Mouse (Mus musculus): ENCODE measurements at regions not wholly inside any gene's neighbourhood (a gene's known extent, or its start where the extent isn't known, plus 50 kb on each side); places are given as distances from the start of the nearest gene placed in this dataset.

- no peak for DNase-seq (ENCODE audit: low spot score)
These were observed 460.1 kb upstream of the Etaa1 start for GRCm38 (mm10) chr11:18413769-18414168.

- no peak for DNase-seq (ENCODE audit: low spot score)
These were observed 454.5 kb upstream of the Etaa1 start for GRCm38 (mm10) chr11:18408071-18408752.

- no peak for DNase-seq (ENCODE audit: low spot score)
These were observed 445.9 kb upstream of the Etaa1 start for GRCm38 (mm10) chr11:18399561-18399960.

DNA sequence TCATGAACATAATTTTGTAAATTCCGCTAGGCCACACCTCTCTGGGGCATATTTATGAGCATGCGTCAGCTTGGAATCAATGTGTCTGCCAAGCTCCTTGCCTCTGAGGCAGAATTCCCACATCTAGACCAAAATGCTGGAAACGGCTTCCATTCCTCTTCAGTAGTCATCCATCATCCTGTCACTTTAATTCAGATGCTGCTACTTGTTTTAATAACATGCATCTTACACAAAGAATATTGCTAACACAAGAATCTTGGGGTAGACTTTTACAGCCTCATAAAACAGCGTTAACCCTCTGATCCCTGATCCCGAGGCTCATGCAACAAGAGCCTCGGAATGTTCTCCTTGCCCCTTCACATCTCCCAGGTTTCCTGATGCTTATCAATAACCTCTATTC is 442.7 kb upstream of the Etaa1 start:
- no peak for DNase-seq (ENCODE audit: low spot score)

DNA sequence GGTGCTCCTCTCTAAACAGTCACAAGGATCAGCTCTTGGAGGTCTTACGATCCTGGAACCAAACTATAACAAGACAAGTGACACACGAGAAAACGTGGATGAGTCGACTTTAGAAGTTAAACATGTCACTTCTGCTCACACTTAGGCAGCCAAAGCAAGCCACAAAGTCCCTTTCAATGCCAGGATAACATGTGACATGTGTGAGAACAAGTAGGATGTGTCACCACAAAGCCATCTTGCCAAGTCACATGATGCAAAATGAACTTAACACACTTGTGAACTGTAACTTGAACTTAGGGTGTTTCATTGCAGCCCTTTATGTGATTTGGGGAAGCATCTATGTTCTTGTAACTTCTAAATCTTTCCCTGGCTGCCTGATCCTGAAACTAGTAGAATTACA is 442.0 kb upstream of the Etaa1 start:
- DNase-seq (ENCODE audit: low spot score), result no peak

GRCm38 (mm10) chr11:18372813-18373332 is 419.2 kb upstream of the Etaa1 start:
- no peak for DNase-seq (ENCODE audit: low spot score)

DNA sequence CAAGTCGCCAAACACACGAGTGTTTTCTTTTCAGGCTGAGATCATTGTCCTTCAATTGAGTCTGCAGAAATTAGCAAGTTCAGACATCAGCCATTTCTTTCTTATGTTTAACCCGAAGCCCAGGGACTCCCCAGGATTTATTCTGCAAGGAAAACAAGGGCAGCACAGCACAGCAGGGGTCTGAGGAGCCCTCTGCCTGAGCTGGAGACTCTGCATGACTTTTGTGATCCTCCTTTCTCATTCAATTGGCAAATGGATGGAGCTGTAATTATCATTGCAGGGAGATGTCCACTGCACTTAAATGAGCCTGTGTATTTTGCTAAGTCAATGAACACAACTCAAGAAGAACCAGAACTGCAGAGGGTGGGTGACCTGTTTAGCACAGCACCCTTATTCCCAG is 417.6 kb upstream of the Etaa1 start:
- no peak for DNase-seq (ENCODE audit: low spot score)

DNA sequence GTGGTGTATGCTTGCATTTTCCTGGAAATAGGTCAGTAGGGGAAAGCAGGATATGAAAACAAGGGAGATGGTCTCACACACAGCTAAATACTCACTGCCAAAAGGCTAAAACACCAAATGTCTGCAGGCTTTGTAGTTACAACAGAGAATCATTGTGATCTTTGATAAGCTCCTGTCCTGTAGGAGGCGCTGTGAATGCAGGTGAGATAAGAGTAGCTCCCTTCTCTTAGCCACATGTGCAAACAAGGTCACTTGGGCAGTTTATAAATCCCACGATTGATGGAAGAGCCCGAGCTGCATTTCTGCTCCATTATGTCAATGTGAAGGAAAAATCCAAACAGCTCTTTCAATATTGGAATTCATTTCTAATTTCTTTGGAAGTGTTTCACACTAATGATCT is 417.2 kb upstream of the Etaa1 start:
- DNase-seq (ENCODE audit: low spot score), result no peak

DNA sequence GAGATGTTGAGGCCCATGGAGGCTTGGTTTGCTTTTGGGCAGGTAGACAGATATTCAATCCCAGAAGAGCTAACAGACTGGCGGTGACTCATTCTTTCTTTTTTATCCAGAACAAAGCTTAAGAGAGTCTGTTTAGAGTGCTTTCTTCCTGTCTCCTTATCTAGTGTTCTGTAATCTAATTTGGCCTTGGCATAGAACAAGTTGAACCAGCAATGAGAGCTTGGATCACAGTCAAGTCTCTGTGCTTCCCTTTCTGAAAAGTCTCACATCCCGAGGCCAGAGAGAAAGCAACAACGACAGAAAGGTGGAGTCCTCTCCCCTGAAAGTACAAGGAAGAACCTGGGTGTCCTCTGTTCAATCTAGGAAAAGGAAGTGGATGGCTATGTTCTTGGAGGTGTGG is 401.2 kb upstream of the Etaa1 start:
- peak; percentile 25 for DNase-seq (ENCODE audit: low spot score)

- DNase-seq (ENCODE audit: low spot score), result no peak
These were observed 400.5 kb upstream of the Etaa1 start for GRCm38 (mm10) chr11:18354156-18354555.

DNA sequence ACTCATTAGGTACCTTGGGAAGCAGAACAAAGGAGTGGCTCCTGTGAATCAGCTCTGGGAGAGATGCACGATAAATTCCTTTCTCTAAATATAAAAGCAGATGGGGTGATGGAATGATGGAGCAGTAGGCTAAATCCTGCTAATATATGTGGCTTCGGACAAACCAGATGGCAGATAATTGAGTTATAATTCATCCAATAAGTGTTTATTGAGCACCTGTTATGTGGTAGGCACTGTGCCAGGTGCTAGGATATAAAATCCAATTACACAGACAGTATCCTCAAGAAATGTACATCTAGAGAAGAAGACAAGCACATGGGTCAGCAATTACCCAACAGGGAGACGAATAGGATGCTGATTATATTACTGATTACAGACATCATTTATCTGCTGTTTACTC is 394.2 kb upstream of the Etaa1 start:
- DNase-seq (ENCODE audit: low spot score), result no peak

- no peak for DNase-seq (ENCODE audit: low spot score)
These were observed 360.0 kb upstream of the Etaa1 start for GRCm38 (mm10) chr11:18313510-18314301.

DNA sequence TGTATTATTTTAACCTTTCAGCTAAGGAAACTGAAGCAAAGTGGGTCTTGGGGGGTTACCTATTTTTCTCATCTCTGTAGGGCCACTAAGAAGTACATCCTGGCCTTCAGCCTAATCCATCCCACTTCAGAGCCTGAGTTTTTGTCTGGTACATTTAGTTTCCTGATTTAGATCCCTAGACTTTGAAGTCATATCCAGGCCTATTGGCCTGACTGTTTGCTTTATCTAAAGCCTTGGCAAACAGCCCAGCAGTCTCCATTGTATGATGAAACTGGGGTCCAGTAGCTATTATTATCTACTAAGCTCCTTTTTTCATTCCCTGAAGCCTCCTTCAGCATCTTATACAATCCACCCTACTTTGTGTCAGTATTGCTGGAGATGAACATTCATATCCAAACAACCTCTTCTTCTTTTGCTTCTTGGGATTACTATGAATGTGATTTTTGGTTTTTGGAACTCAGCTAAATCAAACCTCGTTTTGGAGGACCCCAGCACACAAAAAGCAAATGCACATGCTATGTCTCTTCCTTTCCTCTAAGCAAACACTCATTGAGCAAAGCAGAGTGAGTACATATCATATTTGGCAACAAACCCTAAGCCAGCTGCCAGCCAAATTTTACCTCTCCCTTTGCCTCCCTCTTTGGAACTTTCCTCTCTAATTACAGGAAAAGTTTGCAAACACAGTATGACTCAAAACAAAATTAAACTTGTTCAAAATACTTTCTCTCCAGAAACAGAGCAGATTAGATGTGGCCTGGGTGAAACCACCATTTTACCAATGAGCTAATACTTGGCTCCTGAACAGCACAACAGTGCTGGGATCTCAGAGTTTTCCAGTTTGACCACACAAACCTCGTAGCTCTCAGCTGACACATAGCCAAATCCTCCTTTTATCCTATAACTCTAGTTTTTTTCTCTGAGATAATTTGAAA is 342.8 kb upstream of the Etaa1 start:
- peak; percentile 10 for DNase-seq (ENCODE audit: low spot score)

- DNase-seq (ENCODE audit: low spot score), result no peak
These were observed 325.0 kb upstream of the Etaa1 start for GRCm38 (mm10) chr11:18278585-18279136.

- no peak for DNase-seq (ENCODE audit: low spot score)
These were observed 318.7 kb upstream of the Etaa1 start for GRCm38 (mm10) chr11:18272392-18272791.

DNA sequence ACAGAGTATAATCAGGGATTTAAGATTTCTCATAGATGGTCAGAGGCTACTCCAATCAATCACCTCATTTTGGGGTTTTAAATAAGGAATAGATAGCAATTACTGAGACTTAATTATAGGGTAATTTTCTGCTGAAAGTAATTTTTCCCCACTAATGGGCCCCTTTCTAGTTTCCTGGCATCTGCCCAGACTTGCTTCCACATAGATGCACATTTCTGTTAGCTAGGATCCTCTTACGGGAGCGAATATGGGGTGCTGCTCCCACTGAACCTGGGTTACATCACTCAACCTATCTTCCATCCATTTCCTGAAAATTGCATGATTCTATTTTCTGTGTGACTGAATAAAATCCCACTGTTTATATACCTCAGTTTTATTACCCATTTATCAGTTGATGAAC is 312.5 kb upstream of the Etaa1 start:
- no peak for DNase-seq (ENCODE audit: low spot score)

DNA sequence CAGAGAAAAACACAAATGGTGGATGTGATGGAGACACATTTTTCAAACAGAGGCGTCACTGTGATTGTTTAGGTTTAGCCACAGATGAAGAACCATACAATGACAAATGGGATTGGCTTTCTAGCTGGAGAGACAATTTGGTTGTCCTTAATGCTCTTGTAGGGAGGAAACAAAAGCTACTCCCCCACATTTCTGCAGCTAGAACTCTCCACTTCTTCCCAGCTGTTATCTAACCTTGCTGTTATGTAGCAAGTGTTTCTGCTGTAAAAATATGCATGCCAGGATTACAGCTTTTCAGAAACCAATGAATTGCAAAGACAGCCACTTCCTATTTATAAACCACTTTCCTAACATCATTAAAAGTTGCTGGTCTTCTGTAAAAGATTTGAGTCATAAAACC is 309.2 kb upstream of the Etaa1 start:
- no peak for DNase-seq (ENCODE audit: low spot score)

DNA sequence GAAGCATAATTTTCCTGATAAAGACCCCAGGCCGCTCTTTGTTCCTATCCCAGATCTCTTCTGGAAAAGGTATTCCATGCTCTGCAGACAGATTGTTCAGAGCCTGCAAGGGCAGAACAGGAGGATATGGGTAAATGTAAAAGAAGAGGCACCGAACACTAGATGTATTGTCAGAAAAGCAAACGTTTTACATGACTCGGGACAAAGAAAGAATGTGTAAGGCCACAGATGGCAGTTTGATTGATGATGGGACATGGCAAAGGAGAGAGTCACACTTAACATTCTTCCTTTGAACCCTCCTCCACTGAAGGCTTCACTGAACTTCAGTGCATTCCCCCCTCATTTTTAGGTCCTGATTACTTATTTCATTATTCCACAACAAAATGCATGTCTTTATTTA is 295.6 kb upstream of the Etaa1 start:
- DNase-seq (ENCODE audit: low spot score), result no peak

- no peak for DNase-seq (ENCODE audit: low spot score)
These were observed 263.1 kb upstream of the Etaa1 start for GRCm38 (mm10) chr11:18216762-18217161.

DNA sequence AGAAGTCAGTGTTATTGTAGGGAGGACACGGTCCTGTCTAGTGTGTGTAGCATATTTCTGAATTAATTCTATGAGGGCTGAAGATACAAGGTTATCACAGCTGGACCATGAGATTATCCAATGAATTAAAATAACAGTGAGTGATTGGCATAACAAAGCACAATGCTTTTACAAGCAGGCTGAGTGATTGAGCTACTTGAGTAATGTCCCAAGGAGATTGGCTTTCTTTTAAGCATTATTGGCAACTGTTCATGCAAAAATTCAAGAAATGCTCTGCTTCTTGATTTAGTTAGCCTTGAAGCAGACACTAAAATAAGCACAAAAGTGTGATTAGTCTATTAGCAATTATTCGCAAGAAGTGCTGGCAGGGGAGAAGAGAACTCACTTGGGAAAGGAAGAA is 219.4 kb upstream of the Etaa1 start:
- no peak for DNase-seq (ENCODE audit: low spot score)

GRCm38 (mm10) chr11:18171207-18171776 is 217.6 kb upstream of the Etaa1 start:
- DNase-seq (ENCODE audit: low spot score), result no peak
